Mouse (Mus musculus): ENCODE measurements around the gene Ccr9. TPM values are rescaled to one million over a fixed set of nuclear protein-coding genes. Genes with fewer than 3 reads are reported as not detected.

The Ccr9 gene
- 0.14 and 0.26 TPM in 2 replicates for polyA plus RNA-seq (2015; fragmentation: Nextera tagmentation; extraction: Ambion mirVana)

- Histone ChIP-seq H3K9ac (peak within 1 kb of the TSS; percentile 64), H3K9me3 (no peaks in the 10 kb centered on the region), H3K4me1 (peaks cover 10% of the 10 kb centered on the region), H3K4me2 (peak within 1 kb of the TSS; percentile 79), H3K36me3 (no peaks in the 10 kb centered on the region), H3K4me3 (peak within 1 kb of the TSS; percentile 47), H3K27ac (no peak within 1 kb of the TSS), H3K27me3 (peaks cover 76% of the 10 kb centered on the region)
- WGBS = under 1% methylated on average over 73 of the region's 73 CpGs
- 0 out of 2 replicates have a peak, but pooled peaks have one; percentile 43 for ATAC-seq (ENCODE audit: insufficient number of reproducible peaks, insufficient read depth, low FRiP score, low TSS enrichment, low read depth)
These were observed at the start of gene Ccr9, which contains the start of gene Slc6a20a for GRCm38 (mm10) chr9:123678327-123679105. Gene Ccr9 (plus strand): TSS chr9:123678439. Gene Slc6a20a (minus strand): TSS chr9:123678885.

- Histone ChIP-seq H3K4me2 (no peak overlapping the region), H3K27ac (no peak overlapping the region), H3K9ac (no peak overlapping the region), H3K9me3 (no peaks in the 10 kb centered on the region), H3K4me1 (no peaks in the 10 kb centered on the region), H3K4me3 (no peak overlapping the region), H3K27me3 (no peaks in the 10 kb centered on the region), H3K36me3 (no peaks in the 10 kb centered on the region)
- 77% methylated on average over 3 of the region's 3 CpGs for WGBS
- no peak for ATAC-seq (ENCODE audit: insufficient number of reproducible peaks, insufficient read depth, low FRiP score, low TSS enrichment, low read depth)
These were observed 46.6 kb upstream of the Ccr9 start for GRCm38 (mm10) chr9:123631666-123632065.

DNA sequence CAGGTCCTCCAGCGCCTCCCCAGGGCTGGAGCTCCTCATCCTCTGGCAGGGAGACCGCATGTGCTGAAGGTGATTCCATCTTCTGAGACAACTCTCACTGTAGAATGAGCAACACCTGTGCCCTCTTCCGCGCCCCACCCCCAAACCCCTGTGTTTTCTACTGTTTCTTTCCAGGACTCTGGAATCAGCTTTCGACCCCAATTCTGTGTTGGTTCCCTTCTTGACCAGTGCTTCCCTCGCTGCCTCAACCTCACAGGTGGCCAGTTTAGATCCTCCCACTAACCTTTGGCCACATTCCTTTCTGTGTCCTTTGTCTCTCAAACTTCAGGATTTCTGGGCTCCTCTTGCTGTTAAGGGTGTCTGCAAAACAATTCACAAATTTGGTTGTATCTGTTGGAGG lies 46.0 kb upstream of the Ccr9 start, which contains the start of gene Slc6a20b:
Gene Slc6a20b (minus strand): TSS at position 285 of the 400 bp plus-strand sequence.
- no peak within 1 kb of the TSS for H3K9ac ChIP-seq
- no peaks in the 10 kb centered on the region for H3K9me3 ChIP-seq
- ATAC-seq (ENCODE audit: insufficient number of reproducible peaks, insufficient read depth, low FRiP score, low TSS enrichment, low read depth) = no peak
- H3K4me2 ChIP-seq = no peak within 1 kb of the TSS
- H3K4me3 ChIP-seq = no peak within 1 kb of the TSS
- 81% methylated on average over 6 of the region's 6 CpGs for WGBS
- no peaks in the 10 kb centered on the region for H3K4me1 ChIP-seq
- H3K36me3 ChIP-seq = no peaks in the 10 kb centered on the region
- H3K27me3 ChIP-seq = no peaks in the 10 kb centered on the region
- H3K27ac ChIP-seq = no peak within 1 kb of the TSS

GRCm38 (mm10) chr9:123632993-123633392 lies 45.2 kb upstream of the Ccr9 start:
- Histone ChIP-seq H3K4me3 (no peak overlapping the region), H3K9ac (no peak overlapping the region), H3K27me3 (no peaks in the 10 kb centered on the region), H3K9me3 (no peaks in the 10 kb centered on the region), H3K4me1 (no peaks in the 10 kb centered on the region), H3K27ac (no peak overlapping the region), H3K4me2 (no peak overlapping the region), H3K36me3 (no peaks in the 10 kb centered on the region)
- 84% methylated on average over 3 of the region's 3 CpGs for WGBS
- ATAC-seq (ENCODE audit: insufficient number of reproducible peaks, insufficient read depth, low FRiP score, low TSS enrichment, low read depth) = no peak

DNA sequence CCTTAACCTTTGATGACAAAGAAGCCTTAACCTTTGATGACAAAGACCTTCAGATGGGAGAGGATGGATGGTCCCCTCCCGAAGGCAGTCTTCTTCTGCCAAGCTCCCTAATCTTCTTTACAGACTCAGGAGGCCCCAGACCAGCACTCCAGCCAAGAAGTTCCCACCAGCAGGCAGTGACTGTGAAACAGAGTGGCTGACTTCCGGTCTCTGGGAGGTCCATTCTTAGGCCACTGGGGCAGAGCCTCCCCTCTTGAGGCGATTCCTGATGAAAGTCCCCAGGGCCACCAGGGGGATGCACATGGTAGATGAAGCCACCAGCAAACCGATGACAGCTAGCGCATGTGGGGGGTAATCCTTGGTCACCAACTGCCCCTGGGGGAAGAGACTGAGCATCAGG lies 41.5 kb upstream of the Ccr9 start:
- Histone ChIP-seq H3K9me3 (no peaks in the 10 kb centered on the region), H3K27me3 (no peaks in the 10 kb centered on the region), H3K4me2 (no peak overlapping the region), H3K36me3 (no peaks in the 10 kb centered on the region), H3K4me3 (no peak overlapping the region), H3K27ac (no peak overlapping the region), H3K9ac (no peak overlapping the region), H3K4me1 (no peaks in the 10 kb centered on the region)
- WGBS = 72% methylated on average over 5 of the region's 5 CpGs
- no peak for ATAC-seq (ENCODE audit: insufficient number of reproducible peaks, insufficient read depth, low FRiP score, low TSS enrichment, low read depth)

- Histone ChIP-seq H3K27ac (no peak overlapping the region), H3K4me1 (no peaks in the 10 kb centered on the region), H3K36me3 (no peaks in the 10 kb centered on the region), H3K9ac (no peak overlapping the region), H3K27me3 (no peaks in the 10 kb centered on the region), H3K9me3 (no peaks in the 10 kb centered on the region), H3K4me2 (no peak overlapping the region), H3K4me3 (no peak overlapping the region)
- no peak for ATAC-seq (ENCODE audit: insufficient number of reproducible peaks, insufficient read depth, low FRiP score, low TSS enrichment, low read depth)
These were observed 40.0 kb upstream of the Ccr9 start for GRCm38 (mm10) chr9:123638231-123638630.

DNA sequence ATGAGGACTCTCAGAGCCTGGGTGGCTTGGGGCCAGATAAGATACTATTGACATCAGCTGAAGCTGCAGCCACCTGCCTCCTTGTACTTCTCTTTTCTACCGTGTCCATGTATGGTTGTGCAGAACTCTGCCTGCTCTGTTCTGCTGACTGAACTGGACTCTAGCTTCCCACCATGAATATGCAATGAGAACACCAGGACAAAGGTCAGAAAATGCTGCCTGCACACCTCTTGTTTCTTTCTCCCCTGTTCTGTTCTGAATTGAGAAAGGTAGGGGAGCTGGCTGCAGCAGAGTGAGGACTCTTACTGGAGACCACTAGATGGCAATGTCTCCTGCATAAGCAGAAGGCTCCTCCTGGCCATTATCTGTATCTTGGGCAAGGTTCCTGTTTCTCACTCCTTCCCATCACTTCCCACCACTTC lies 39.6 kb upstream of the Ccr9 start:
- H3K4me2 ChIP-seq = no peak overlapping the region
- H3K27me3 ChIP-seq = no peaks in the 10 kb centered on the region
- WGBS = 73% methylated on average over 1 of the region's 1 CpGs
- no peak for ATAC-seq (ENCODE audit: insufficient number of reproducible peaks, insufficient read depth, low FRiP score, low TSS enrichment, low read depth)
- H3K36me3 ChIP-seq = no peaks in the 10 kb centered on the region
- no peaks in the 10 kb centered on the region for H3K9me3 ChIP-seq
- H3K4me3 ChIP-seq = no peak overlapping the region
- no peaks in the 10 kb centered on the region for H3K4me1 ChIP-seq
- no peak overlapping the region for H3K9ac ChIP-seq
- H3K27ac ChIP-seq = no peak overlapping the region

DNA sequence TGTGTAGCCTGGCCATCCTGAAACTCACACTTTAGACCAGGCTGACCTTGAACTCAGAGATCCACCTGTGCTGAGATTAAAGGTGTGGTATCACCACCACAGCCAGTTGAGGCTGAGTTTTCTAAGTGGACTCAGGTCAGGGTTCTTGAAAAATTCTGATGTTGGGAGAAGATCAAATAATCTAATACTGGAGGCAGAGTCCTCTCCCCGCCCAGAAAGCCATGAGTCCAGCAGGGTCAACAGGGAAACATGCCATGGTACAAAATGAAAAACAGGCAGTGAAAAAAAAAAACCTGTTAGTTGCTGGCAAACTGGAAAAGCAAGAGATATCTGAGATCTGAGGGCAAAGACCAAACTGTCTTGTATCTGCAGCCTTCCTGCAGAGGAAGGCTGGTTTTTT lies 38.1 kb upstream of the Ccr9 start:
- H3K27ac ChIP-seq = no peak overlapping the region
- H3K4me2 ChIP-seq = no peak overlapping the region
- H3K9me3 ChIP-seq = no peaks in the 10 kb centered on the region
- no peaks in the 10 kb centered on the region for H3K4me1 ChIP-seq
- no peaks in the 10 kb centered on the region for H3K27me3 ChIP-seq
- no peak overlapping the region for H3K9ac ChIP-seq
- WGBS = 48% methylated on average over 1 of the region's 1 CpGs
- no peak for ATAC-seq (ENCODE audit: insufficient number of reproducible peaks, insufficient read depth, low FRiP score, low TSS enrichment, low read depth)
- no peak overlapping the region for H3K4me3 ChIP-seq
- no peaks in the 10 kb centered on the region for H3K36me3 ChIP-seq

GRCm38 (mm10) chr9:123649785-123650511 lies 28.3 kb upstream of the Ccr9 start:
- no peak overlapping the region for H3K4me3 ChIP-seq
- no peaks in the 10 kb centered on the region for H3K4me1 ChIP-seq
- no peaks in the 10 kb centered on the region for H3K27me3 ChIP-seq
- H3K9me3 ChIP-seq = no peaks in the 10 kb centered on the region
- no peak overlapping the region for H3K27ac ChIP-seq
- no peak overlapping the region for H3K4me2 ChIP-seq
- no peak overlapping the region for H3K9ac ChIP-seq
- no peaks in the 10 kb centered on the region for H3K36me3 ChIP-seq
- ATAC-seq (ENCODE audit: insufficient number of reproducible peaks, insufficient read depth, low FRiP score, low TSS enrichment, low read depth) = no peak
- WGBS = 88% methylated on average over 2 of the region's 2 CpGs

DNA sequence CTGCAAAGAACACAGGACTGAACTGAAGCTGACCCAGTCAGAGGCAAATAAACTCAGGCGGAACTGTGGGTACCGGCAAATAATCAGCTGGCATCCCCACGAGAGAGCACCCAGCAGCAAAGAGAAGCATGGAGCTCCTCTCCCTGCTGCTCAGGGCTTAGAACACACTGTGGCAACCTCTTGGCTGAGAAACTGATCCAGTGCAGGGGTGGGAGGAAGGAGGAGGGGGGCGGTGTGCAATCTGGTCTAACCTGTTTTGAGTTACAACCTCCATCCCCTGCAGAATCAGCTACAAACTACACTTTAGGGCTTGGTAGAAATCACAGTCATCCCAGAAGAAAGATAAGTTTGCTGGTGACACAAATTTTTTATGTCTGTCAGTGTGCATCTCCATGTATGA lies 26.9 kb upstream of the Ccr9 start:
- no peak overlapping the region for H3K27ac ChIP-seq
- H3K4me1 ChIP-seq = no peaks in the 10 kb centered on the region
- no peak overlapping the region for H3K9ac ChIP-seq
- ATAC-seq (ENCODE audit: insufficient number of reproducible peaks, insufficient read depth, low FRiP score, low TSS enrichment, low read depth) = no peak
- H3K4me2 ChIP-seq = no peak overlapping the region
- H3K36me3 ChIP-seq = no peaks in the 10 kb centered on the region
- 33% methylated on average over 4 of the region's 4 CpGs for WGBS
- H3K4me3 ChIP-seq = no peak overlapping the region
- no peaks in the 10 kb centered on the region for H3K9me3 ChIP-seq
- no peaks in the 10 kb centered on the region for H3K27me3 ChIP-seq

DNA sequence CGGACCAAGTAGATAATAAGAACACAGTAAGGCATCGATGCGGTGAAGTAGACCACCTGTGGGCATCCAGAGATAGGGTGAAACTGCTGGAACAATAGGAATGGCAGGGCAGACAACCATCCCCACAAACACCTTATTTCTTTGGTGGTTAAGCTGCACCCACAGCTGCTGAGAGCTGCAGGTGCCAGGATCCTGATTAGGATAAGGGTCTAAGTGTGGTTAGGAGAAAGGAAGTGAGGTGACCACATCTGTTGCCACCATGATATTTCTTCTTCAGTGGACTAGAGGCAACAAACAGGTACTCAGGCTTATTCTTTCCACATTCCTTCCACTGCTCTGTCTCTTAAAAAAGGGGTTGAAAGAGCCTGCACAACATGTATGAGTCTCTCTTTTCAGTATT lies 20.8 kb upstream of the Ccr9 start:
- H3K9me3 ChIP-seq = no peaks in the 10 kb centered on the region
- no peaks in the 10 kb centered on the region for H3K4me1 ChIP-seq
- H3K9ac ChIP-seq = no peak overlapping the region
- no peak overlapping the region for H3K27ac ChIP-seq
- H3K4me3 ChIP-seq = no peak overlapping the region
- ATAC-seq (ENCODE audit: insufficient number of reproducible peaks, insufficient read depth, low FRiP score, low TSS enrichment, low read depth) = no peak
- no peaks in the 10 kb centered on the region for H3K27me3 ChIP-seq
- no peaks in the 10 kb centered on the region for H3K36me3 ChIP-seq
- no peak overlapping the region for H3K4me2 ChIP-seq
- whole genome bisulfite sequencing = 85% methylated on average over 3 of the region's 3 CpGs

GRCm38 (mm10) chr9:123658981-123659380 lies 19.3 kb upstream of the Ccr9 start:
- no peak for ATAC-seq (ENCODE audit: insufficient number of reproducible peaks, insufficient read depth, low FRiP score, low TSS enrichment, low read depth)
- Histone ChIP-seq H3K9ac (no peak overlapping the region), H3K4me2 (no peak overlapping the region), H3K4me3 (no peak overlapping the region), H3K27me3 (no peaks in the 10 kb centered on the region), H3K27ac (no peak overlapping the region), H3K9me3 (no peaks in the 10 kb centered on the region), H3K36me3 (no peaks in the 10 kb centered on the region), H3K4me1 (no peaks in the 10 kb centered on the region)
